Mouse (Mus musculus) urinary bladder, adult 2 months (tissue): ENCODE data around the gene Tmem229b. TPM values are rescaled to one million over a fixed set of nuclear protein-coding genes. Genes with fewer than 3 reads are reported as not detected.
"Not testable (repeated sequence)": the region's sequence is repeated elsewhere in the genome, so short reads cannot be mapped to it uniquely, and the experiment has no call there.

Experiments used
- DNase-seq: peaks from one replicate; pipeline ENCODE4 v3.0.0; 2022; ENCODE audit warnings: low spot score
- polyA plus RNA-seq: library from polyadenylated mRNA; depleted of rRNA; stranded (reverse); fragments of >200 nt; gene quantifications from 2 replicates; pipeline ENCODE4 v1.2.3, GENCODE M21; 2012; rRNA removed

The Tmem229b gene
- 8.0 and 9.4 TPM in 2 replicates for polyA plus RNA-seq

DNA sequence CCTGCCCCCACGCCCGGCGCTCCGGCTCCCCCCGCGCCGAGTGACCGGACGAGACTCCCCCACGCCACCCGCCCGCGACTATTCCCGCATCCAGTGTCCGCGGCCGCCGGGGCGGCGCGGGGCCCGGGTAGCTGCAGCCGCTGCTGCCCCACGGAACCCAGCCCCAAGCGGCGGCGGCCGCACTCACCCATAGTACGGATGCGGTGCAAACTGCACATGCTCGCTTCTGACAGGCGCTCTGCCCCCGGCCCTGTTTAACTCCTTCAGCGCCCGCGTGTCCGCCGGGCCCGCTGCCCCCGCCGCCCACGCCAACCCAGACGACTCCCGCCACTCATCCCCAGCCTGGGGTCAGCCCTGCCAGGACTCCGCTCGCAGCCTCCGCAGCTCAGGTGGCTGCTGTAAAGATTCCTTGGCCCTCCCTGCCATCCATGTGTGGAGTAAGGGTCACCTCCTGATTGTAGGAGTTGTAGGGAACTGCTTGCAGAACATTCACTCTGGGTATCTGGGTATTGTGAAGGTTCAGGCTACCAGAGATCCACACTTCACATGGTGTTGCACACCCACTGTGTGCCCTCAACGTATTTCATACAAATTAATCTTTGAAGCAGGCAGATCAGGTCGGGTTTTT, at the start of gene Tmem229b:
Gene Tmem229b (minus strand): TSS at position 502 of the 628 bp plus-strand sequence.
- peak; percentile 42 for DNase-seq

DNA sequence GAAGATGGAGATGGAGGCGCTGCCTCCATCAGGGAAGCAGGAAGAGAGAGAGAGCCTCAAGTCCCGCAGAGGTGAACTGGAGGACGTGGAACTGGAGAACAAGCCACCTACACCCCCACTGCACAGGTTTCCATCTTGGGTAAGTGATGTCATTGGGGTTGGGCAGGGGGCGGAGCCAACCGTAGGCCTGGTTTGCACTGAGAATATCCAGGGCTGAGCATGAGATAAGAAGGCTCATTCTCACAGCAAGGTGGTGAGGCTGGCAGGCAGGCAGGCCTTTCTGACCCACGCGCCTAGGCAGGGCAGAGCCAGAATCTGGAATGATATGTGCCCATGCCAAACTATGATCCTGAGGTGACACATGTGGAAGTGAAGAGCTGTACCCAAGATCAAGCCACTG, 47.8 kb upstream of the Tmem229b start:
- DNase-seq, result no peak

DNA sequence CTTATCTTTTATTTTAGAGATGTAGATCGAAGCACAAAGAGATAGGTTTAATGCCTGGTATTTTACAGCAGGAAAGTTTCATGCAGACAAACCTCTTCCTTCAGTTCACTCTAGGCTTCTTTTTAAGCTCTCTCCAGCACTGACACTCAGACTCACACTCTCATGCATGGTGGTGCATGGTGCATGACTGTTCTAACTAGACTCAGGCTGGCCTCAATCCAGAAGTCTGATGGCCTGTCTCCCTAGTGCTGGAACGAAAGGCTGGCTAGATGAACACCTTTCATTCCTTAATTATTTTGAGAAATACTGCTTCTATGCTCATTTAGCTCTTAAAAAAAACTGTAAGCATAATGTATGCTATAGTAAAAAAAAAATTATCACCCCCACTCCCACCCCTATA, 44.6 kb upstream of the Tmem229b start:
- DNase-seq, result no peak

- DNase-seq, result no peak
Measured at GRCm38 (mm10) chr12:79050545-79051212, 43.3 kb upstream of the Tmem229b start.

GRCm38 (mm10) chr12:79049807-79050206, 42.4 kb upstream of the Tmem229b start:
- no peak for DNase-seq

GRCm38 (mm10) chr12:79048898-79049297, 41.5 kb upstream of the Tmem229b start:
- DNase-seq, result no peak

DNA sequence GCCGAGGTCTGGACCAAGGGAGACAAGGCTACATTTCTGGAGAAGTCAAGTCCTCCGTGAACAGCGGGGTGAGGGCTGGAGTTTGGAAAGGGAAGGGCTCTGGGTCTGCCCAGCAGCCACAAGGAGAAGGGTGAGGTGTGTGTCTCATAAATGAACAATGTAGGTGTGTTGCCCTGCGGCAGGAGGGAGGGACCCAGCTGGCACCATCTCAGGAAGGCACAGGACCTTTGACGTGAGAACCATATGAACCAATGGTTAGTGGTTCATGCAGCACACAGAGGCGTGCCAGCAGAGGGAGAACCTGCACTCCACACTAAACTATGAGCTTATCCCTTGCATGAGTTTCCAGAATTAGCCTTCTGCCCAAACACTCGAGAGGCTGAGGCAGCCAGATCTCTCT, 39.8 kb upstream of the Tmem229b start:
- no peak for DNase-seq

GRCm38 (mm10) chr12:79046171-79046570, 38.7 kb upstream of the Tmem229b start:
- no peak for DNase-seq

GRCm38 (mm10) chr12:79044668-79045067, 37.2 kb upstream of the Tmem229b start:
- no peak for DNase-seq

DNA sequence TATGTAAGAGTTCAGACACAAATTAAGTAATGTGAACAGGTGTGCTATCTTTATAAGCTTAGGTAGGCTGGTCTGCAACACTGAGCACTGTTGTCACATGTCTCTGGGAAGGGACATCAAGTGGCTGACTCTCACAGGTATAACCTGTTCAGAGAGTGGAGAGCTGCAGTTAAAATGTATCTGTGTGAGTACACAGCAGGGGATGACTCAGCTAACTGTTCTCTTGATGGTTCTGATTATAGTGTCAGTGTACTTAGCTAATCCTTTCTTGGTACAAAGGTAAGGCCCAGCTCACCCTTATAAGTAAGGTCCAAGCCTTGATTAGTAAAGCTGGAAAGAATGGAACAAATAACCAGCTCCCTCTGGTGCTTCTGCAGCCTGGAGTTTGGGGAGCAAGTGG, 34.0 kb upstream of the Tmem229b start:
- no peak for DNase-seq

DNA sequence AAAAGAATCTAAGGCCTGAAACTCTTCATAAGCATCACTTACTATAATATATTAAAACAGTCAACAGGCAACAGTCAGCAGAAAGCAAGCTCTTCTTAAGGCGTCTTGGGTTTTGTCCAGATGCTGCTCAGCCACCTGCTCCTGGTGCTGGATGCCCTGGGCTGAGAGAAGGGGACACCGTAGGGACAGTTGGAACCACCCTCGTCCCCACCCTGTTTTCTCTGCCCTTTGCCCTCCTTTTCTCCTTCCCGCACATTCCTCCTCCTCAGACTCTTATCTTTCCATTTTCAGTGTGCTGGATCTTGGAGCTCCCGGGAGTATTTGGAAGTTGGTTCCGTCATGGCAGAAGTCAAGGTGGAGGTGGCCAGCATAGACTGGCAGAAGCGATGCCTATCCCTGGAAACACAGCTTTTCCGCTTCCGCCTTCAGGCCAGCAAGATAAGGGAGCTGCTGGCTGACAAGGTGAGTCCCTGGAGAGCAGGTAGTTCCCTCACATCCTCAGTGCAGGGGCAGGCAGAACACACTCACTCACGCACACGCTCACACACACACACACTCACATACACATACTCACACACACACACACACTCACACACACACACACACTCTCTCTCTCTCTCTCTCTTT, 32.9 kb upstream of the Tmem229b start:
- no peak for DNase-seq

DNA sequence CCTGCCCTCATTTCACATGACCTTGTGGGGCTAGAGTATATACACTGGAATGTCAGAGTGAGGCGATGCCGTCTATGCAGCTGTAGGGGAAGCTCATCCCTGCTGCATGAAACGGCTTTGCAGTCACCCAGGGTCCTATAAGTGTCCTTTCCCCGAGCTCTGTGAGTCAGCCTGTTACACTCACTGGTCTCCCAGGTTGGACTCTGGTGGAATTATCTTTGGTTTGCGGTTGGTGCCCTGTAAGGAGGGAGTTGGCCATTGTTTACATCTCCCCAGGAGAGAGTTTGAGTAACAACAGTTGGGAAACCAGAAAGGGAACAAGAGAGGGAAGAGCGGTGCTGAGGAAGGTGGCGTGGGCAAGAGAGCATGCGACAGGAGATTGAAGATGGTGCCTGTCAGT, 32.3 kb upstream of the Tmem229b start:
- DNase-seq, result no peak

DNA sequence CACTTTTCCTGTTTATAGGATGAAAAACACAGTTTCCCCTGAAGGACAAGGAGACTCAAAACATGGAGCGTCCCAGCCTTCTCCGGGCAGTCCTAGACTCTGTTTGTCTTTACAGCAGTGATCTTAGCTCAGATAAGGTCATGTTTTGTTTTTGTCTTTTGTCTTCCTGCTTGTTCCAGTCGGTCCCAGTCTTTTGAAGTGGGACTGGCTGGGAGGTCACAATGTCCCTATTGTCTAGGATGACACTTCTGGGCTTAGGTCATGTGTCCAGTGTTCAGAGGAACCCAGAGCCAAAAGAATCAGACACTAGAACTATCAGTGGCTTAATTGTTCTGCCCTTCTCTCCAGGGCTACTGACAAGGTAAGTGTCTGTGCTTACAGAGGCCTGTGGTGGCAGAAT, 27.9 kb upstream of the Tmem229b start:
- DNase-seq, result no peak

DNA sequence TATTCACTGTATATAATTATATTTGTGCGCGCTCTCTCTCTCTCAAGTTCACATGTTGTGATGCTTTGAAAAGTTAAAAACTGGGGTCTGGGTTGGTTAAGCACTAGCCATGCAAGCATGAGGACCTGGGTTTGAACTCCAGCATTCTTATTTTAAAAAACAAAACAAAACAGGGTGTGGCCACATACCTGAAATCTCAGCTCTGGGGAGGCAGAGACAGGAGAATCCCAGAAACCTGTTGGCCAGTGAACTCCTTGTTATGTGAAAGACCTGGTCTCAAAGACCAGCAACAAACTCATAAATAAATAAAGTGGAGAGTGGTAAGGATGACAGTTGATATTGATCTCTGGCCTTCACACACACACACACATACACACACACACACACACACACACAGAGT, 26.9 kb upstream of the Tmem229b start:
- DNase-seq, result no peak

DNA sequence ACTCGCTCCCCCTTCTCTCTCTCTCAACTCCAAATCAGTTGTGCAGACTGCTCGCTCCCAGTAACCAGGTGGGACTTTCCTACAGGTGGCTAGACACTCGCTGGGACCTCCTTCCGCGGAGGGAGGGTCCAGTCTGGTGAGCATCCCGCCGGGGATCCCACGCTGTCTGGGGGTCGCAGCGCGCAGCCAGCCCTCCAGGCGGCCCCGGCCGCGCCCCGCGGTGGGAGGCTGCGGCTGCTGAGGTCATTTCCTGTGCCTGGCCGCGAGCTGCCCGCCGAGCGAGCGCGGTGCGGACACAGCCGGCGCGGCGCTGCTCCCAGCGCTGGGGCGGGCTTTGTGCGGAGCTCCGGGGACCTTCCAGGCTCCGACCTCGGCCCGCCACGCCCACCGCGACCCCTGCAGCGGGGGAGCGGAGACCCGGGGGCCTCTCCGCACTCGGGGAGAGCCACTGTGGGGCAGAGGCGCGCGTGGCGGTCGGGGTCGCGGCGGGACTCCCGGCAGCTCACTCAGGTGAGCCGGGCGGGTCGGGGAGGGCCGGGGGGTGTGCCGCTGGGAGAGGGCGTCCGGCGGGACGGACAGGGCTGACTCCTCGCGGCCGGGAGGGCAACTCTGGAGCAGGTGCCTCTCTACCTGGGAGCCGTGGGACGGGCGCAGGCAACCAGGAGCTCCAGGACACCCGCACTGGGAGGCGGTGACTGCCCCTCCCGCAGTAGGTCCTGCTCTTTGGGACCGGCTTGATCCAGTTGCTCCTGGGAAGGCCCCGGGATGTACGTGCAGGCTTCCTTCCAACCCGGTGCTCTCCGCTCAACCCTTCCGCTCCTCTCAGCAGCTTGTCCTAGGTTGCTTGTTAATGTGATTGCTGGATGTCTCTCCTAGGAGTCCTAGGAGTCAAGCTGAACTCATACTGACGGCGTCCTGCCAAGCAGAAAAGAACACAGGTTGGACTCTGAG, 21.8 kb upstream of the Tmem229b start, which contains the start of gene Plekhh1:
Gene Plekhh1 (plus strand): TSS at position 253 of the 951 bp plus-strand sequence.
- peak; percentile 70 for DNase-seq

- not testable (repeated sequence) for DNase-seq
Measured at GRCm38 (mm10) chr12:79027526-79027925, 20.1 kb upstream of the Tmem229b start.

DNA sequence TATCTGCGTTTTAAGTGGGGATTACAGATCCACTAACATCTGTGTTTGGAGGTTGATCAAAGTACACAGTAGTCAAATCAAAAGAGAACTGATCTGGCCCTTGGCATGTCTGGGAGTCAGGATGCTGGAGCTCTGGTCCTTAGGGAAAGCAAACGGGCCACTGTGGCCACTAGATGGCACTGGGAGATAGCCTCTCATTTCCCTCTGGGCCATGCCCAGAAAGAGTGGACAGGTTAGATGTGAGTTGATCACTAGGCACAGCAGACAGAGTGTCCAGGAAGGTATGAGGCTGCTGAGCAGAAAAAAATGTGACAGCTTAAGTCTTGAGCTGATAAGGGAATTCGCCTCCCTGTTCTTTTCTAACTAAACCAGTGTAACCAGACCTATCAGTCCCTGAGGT, 15.5 kb upstream of the Tmem229b start:
- DNase-seq, result peak; percentile 38

- DNase-seq, result no peak
Measured at GRCm38 (mm10) chr12:79021902-79022301, 14.5 kb upstream of the Tmem229b start.

DNA sequence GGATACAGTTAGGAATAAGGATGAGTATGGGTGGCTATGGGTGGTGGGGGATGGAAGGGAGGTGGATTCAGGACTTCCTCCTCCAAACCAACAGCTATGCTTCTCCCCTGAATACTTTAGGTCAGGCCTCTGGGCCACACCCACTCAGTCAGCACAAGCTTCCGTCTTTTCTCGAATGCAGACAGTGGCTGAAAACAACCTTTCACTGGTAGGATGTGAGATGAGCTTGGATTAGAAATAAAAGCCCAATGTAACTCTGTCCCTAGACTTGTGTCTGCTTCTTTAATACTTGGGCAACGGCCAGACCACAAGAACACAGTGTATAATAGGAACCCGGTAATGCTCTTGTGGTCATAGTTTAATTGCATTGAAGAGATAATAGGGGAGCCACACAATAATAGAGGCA, 10.6 kb upstream of the Tmem229b start:
- DNase-seq, result no peak

DNA sequence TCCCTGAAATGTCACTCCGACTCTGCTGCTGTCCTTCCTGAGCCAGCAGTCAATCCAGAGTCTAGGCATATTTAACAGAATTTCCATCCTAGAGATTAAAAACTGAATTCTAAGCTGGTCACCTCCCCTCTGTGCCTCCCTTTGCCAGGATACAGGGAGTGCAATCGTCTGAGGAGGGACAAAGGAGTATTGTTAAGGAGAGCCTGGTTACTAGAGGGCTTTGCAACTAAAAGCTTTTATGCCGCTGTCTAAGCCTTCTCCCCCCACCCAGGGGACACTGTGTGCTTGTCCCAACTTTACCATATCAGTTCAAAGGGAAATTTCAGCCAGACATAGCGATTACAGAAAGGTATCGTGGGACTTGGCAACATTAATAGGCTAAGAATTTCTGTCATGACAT, 8.7 kb upstream of the Tmem229b start:
- no peak for DNase-seq

GRCm38 (mm10) chr12:79010569-79010968, 3.1 kb upstream of the Tmem229b start:
- DNase-seq, result no peak
